Comparison of ENCODE assay signal across 15 mouse cellular contexts in the genomic region with DNA sequence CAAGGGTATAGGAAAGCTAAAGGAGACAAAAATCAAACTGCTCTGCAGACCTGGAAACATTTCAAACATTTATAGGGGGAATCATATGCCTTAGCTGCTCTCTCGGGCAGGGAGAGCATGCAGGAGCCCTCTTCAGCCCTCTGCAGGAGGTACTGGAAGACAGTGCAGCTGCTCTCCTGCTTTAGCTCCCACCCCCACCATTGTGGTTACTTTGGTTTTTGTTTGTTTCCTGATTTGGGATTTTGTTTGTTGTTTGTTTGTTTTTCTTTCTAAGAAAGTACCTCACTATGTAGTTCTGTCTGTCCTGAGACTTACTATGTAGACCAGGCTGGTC.
"Had no signal": no experiment of that assay in that cellular context is flagged by ENCODE, and none has a peak within 500 bp of the region (broad histone marks: within the 10 kb centered on the region; RNA-seq: fewer than 3 reads in every experiment).

No protein-coding gene starts in this region.

- H3K36me3 ChIP-seq: midbrain, embryonic 10.5 days; midbrain, embryonic 12.5 days; neural tube, embryonic 13.5 days; neural tube, embryonic 15.5 days had no signal

- H3K9me3 ChIP-seq: midbrain, embryonic 10.5 days; midbrain, embryonic 12.5 days; neural tube, embryonic 13.5 days; neural tube, embryonic 15.5 days had no signal

- H3K4me2 ChIP-seq: lung, embryonic 14.5 days; midbrain, embryonic 12.5 days; neural tube, embryonic 13.5 days; neural tube, embryonic 15.5 days had no signal

- H3K27me3 ChIP-seq: midbrain, embryonic 12.5 days; neural tube, embryonic 13.5 days; neural tube, embryonic 15.5 days had no signal

- H3K4me3 ChIP-seq: midbrain, embryonic 10.5 days; midbrain, embryonic 12.5 days; myocyte; neural tube, embryonic 13.5 days; neural tube, embryonic 15.5 days had no signal

- H3K27ac ChIP-seq: midbrain, embryonic 10.5 days; midbrain, embryonic 12.5 days; neural tube, embryonic 15.5 days had no signal

- H3K9ac ChIP-seq: lung, embryonic 14.5 days; midbrain, embryonic 12.5 days; neural tube, embryonic 13.5 days; neural tube, embryonic 15.5 days had no signal

- DNase-seq: lung, embryonic 14.5 days; lung, postnatal 10 days; lung, postnatal 4 days; right cerebral cortex, adult 18-20 months; right cerebral cortex, postnatal 25 days; right cerebral cortex, postnatal 4 days; spleen, adult 18-20 months; thymus, adult 18-20 months; thymus, postnatal 14 days; thymus, postnatal 36 days had no signal
